Mouse (Mus musculus) A20 (cell line): ENCODE measurements around the gene Alkbh8.
"Not testable (repeated sequence)": the region's sequence is repeated elsewhere in the genome, so short reads cannot be mapped to it uniquely, and the experiment has no call there.

Experiments
- DNase-seq: peaks from one replicate; pipeline ENCODE4 v3.0.0-alpha.2; 2011; ENCODE audit warnings: low read depth, low spot score

Gene Alkbh8

GRCm38 (mm10) chr9:3334962-3335767 lies at the start of gene Alkbh8:
Gene Alkbh8 (plus strand): TSS chr9:3335140.
- peak; percentile 91 for DNase-seq

GRCm38 (mm10) chr9:3309292-3309836 lies 25.6 kb upstream of the Alkbh8 start:
- no peak for DNase-seq

DNA sequence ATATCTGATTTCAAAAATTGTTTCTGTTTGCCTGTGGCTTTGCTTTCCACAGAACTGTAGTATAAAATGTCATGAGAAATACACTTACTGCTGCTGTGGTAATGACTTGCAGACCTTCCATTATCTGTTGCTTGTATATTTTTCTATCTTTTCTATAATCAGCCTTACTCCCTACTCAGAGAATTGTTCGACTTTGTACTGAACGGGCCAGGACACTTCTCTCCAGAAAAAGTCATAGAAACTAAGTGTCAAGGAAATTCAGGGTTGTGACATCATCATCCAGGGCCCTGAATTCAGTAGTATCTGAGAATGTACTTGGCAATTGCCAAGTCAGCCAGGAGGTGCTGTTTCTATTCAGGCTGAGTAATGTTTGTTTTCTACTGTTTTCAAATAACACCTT lies 24.9 kb upstream of the Alkbh8 start:
- no peak for DNase-seq

- DNase-seq, result not testable (repeated sequence)
Observed at GRCm38 (mm10) chr9:3327342-3328053, 7.4 kb upstream of the Alkbh8 start.

DNA sequence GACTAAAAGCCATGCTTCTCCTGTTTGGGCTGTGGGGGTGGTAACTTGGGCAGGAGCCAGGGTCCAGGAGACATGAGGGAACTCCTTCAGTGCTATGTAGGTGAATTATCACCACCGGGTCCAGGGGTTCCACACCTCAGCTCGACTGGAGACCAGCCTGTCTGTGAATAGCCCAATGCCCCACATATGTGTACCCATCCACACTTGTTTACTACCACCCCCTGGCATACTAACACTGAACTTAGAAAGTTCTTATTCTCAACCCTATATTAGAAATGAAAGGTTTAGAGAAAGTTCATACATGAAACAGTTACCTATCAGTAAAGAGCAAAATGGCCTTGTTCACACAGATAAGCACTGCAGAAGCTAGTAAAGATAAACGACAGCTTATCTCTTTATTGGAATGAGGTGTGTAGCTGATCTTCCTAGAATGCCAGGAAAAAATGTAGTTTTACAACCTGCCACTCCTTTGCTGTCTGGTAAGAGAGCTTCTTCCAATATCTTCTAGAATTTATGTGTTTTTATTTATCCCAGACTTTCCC lies 6.8 kb upstream of the Alkbh8 start:
- no peak for DNase-seq

GRCm38 (mm10) chr9:3330319-3330718 lies 4.6 kb upstream of the Alkbh8 start:
- DNase-seq, result no peak

- DNase-seq, result no peak
Observed at GRCm38 (mm10) chr9:3330737-3331384, 4.1 kb upstream of the Alkbh8 start.

DNA sequence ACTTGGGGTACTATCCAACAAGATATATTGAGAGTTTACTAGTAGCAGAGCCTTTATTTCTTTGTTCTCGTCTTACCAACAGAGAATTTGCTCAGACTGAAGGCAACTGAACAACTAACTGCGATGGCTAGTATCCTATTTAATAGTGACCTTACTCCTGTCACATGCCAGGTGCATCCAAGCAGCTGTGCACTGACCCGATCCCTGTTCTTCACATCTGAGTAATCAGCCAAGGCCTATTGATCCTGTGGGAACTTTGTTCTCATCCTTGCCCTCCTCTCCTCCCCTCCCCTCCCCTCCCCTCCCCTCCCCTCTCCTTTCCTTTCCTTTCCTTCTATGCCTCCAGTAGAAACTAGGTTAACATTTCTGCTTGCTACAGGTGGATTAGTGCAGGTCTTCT lies 1.7 kb downstream of the Alkbh8 start:
- DNase-seq, result no peak

DNA sequence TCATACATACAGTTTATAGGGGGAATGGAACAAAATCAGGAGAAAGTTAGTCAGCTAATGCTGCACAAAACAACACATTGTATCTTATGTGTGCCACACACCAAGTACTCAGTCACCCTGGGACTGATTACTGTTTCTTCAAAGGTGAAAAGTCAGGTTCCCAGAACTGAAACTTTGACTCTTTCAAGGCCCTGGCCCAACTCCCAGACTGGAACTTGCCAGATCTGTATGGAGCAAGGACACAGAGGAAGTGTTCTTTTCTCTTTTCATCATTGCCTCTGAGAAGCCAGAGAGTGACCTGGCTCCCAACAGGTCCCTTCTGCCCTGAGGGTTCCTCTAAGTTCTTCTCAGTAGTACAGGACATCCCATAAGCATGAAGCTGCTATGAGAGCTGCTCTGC lies 10.2 kb downstream of the Alkbh8 start:
- no peak for DNase-seq

DNA sequence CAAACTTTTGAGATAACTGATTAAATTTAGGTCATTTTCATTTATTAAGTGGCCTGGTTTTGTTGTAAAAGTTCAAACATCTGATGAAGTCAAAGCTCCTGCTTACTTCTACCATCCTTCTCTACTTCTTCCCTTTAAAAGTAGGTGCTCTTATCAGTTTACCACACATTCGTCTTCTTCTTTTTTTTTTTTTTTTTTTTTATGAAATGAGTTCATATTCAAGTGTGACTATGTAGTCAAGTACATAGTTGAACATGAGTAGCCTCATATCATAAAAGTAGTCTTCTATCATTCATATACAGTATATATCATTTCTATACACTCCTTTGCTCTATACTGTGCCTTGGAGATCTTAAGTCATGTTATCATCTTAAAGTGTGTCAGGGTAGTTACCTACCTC lies 11.0 kb downstream of the Alkbh8 start:
- DNase-seq, result no peak

- DNase-seq, result peak; percentile 29
Observed at GRCm38 (mm10) chr9:3350056-3350455, 15.1 kb downstream of the Alkbh8 start.

- DNase-seq, result not testable (repeated sequence)
Observed at GRCm38 (mm10) chr9:3376323-3376722, 41.4 kb downstream of the Alkbh8 start.

GRCm38 (mm10) chr9:3403251-3404208 lies 68.6 kb downstream of the Alkbh8 start, which contains the start of gene Cwf19l2:
Gene Cwf19l2 (plus strand): TSS chr9:3403592.
- peak; percentile 94 for DNase-seq

- peak; percentile 54 for DNase-seq
Observed at GRCm38 (mm10) chr9:3404372-3404771, 69.4 kb downstream of the Alkbh8 start.

GRCm38 (mm10) chr9:3439555-3440300 lies 104.8 kb downstream of the Alkbh8 start:
- DNase-seq, result not testable (repeated sequence)
